Mouse (Mus musculus) lung, adult 2 months (tissue): ENCODE measurements around the gene Ust.

ENCODE experiments used
- CTCF ChIP-seq: fragments of 200-500 bp; IDR thresholded peaks from 2 replicates; pipeline ENCODE4 v1.5.1; 2011; ENCODE audit warnings: mild to moderate bottlenecking, low read length, control low read depth; ENCODE audit not compliant: insufficient read depth
- POLR2A ChIP-seq: fragments of 200-500 bp; IDR thresholded peaks from 2 replicates; pipeline ENCODE4 v1.6.1; 2011; ENCODE audit warnings: low read depth, mild to moderate bottlenecking, control low read depth, low read length, borderline replicate concordance; ENCODE audit errors: extremely low read depth

- TF ChIP-seq POLR2A (no peak), CTCF (no peak)
Observed at GRCm38 (mm10) chr10:8215181-8215580, 303.4 kb downstream of the Ust start.
